Mouse (Mus musculus): ENCODE results near the gene Fbxl14.
"Not testable (repeated sequence)": the region's sequence is repeated elsewhere in the genome, so short reads cannot be mapped to it uniquely, and the experiment has no call there.

The Fbxl14 gene

GRCm38 (mm10) chr6:119479343-119479875, at the start of gene Fbxl14:
Gene Fbxl14, plus strand, starts transcription at chr6:119479668.
- DNase-seq: no peak

GRCm38 (mm10) chr6:119430508-119430907, 49.0 kb upstream of the Fbxl14 start:
- peak; percentile 74 for DNase-seq

- no peak for DNase-seq
These were observed 47.6 kb upstream of the Fbxl14 start for GRCm38 (mm10) chr6:119431751-119432324.

- no peak for DNase-seq
These were observed 45.1 kb upstream of the Fbxl14 start for GRCm38 (mm10) chr6:119434394-119434793.

GRCm38 (mm10) chr6:119437894-119438761, 41.3 kb upstream of the Fbxl14 start:
- no peak for DNase-seq

GRCm38 (mm10) chr6:119442729-119443128, 36.7 kb upstream of the Fbxl14 start:
- DNase-seq: not testable (repeated sequence)

- peak; percentile 79 for DNase-seq
These were observed 35.5 kb upstream of the Fbxl14 start for GRCm38 (mm10) chr6:119443742-119444645.

GRCm38 (mm10) chr6:119445671-119446607, 33.5 kb upstream of the Fbxl14 start:
- DNase-seq: no peak

- no peak for DNase-seq
These were observed 31.0 kb upstream of the Fbxl14 start for GRCm38 (mm10) chr6:119448321-119449059.

GRCm38 (mm10) chr6:119449060-119449499, 30.4 kb upstream of the Fbxl14 start:
- no peak for DNase-seq

- DNase-seq: no peak
These were observed 28.2 kb upstream of the Fbxl14 start for GRCm38 (mm10) chr6:119450965-119451943.

- DNase-seq: no peak
These were observed 27.4 kb upstream of the Fbxl14 start for GRCm38 (mm10) chr6:119451981-119452499.

GRCm38 (mm10) chr6:119458166-119458565, 21.3 kb upstream of the Fbxl14 start:
- DNase-seq: no peak

- DNase-seq: no peak
These were observed 20.4 kb upstream of the Fbxl14 start for GRCm38 (mm10) chr6:119459041-119459440.

- DNase-seq: no peak
These were observed 19.1 kb upstream of the Fbxl14 start for GRCm38 (mm10) chr6:119460391-119460790.

- no peak for DNase-seq
These were observed 13.3 kb upstream of the Fbxl14 start for GRCm38 (mm10) chr6:119466161-119466560.

GRCm38 (mm10) chr6:119466921-119467784, 12.3 kb upstream of the Fbxl14 start:
- peak; percentile 67 for DNase-seq

- no peak for DNase-seq
These were observed 11.7 kb upstream of the Fbxl14 start for GRCm38 (mm10) chr6:119467785-119468059.

- no peak for DNase-seq
These were observed 8.7 kb upstream of the Fbxl14 start for GRCm38 (mm10) chr6:119470777-119471176.

Measured in cerebellum, adult 9-10 months (tissue).